Mouse (Mus musculus) cerebellum, adult (tissue): ENCODE results near the gene Mtmr10.

Experiments
- ATAC-seq: cut with Nextera tagmentation; 2 replicates; pipeline ENCODE4 v1.9.2; 2017; ENCODE audit warnings: mild to moderate bottlenecking, moderate library complexity, mixed read lengths; ENCODE audit not compliant: insufficient number of reproducible peaks, low FRiP score, low TSS enrichment

The Mtmr10 gene

DNA sequence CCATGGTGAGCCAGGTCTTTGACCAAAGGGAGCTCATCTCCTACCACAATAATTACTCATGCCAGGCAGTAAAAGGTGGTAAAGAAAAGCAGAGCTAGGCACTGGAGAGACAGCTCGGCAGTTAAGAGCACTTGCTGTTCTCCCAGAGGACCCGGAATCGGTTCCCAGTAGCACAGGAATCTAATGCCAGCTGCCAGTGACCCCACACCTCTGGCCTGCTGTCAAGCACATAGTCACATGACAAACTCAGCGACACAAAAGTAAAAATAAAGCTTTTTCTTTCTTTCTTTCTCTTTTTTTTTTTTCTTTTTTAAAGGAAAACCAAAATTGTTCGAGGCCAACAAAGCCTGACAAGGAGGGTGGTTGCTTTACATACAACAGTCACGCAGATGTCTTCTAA lies 82.4 kb downstream of the Mtmr10 start:
- ATAC-seq, result no peak

GRCm38 (mm10) chr7:64371940-64372878 lies 84.8 kb downstream of the Mtmr10 start:
- ATAC-seq, result no peak

DNA sequence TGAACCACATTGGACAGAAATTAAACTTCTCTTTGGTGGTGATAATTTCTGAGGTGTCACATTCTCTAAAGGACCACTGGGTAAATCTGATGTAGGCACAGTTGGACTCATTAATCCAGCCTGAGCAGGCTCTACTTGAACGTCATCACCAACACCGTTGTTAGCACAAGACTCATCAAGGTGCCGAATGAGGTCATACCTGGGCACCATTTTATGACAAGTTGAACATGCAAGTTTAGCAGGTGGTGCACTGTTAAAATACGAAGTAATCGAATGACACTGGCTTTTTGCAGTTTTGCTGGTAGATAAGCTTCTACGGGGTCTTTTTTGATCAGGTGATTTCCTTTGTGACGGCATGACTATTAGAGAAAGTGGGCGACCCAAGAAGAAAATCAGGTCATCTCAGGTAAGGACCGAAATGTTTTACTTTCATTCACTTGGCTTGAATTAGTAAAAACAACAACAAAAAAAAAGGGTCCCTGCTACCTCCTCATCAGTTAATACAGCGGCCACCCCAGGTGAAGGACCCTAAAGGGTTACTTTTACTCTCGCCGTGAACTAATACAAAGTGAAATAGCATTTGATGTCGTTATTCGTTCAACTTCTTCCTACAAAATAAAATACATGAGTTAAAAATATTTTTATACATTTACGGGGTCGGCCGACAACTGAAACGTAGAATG lies 85.8 kb downstream of the Mtmr10 start:
- no peak for ATAC-seq

DNA sequence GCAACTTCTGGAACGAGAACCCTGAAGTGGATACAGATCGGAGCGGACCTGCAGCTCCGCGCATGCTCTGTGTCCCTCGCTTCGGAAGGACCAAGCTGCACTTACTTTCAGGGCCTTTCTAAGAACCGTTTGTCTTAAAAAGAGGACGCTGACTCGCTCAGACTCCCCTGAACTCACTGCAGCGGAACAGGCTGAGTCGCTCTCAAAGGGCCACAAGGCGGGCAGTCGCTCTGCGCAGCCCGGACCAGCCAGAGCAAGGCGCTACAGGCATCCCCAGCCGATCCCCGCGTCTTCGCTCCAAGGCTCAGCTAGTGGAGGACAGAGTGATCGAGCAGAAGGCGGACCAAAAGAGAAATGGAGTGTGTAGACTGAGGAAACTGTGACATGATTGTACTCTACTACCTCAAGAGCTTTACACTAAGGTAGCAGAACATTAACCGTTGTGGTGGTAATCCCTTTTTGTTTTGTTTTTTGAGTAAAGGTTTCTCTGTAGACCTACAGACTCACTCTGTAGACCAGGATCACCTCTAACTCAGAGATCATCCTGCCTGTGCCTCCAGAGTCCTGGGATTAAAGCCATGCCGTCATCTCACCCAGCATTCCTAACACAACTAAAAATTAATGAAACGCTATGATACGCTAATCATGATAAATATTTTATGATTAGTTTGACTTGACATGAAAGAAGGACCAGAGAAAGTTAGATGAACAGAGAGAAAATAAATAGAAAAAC lies 86.5 kb downstream of the Mtmr10 start, which contains the start of gene Fan1:
Fan1 (minus strand) TSS at position 266 of the 733 bp plus-strand sequence.
- peak; percentile 96 for ATAC-seq
